Mouse (Mus musculus) embryonic stem cell, embryonic (primary cell): ENCODE results near the gene Dbx1.

ENCODE experiments used
- CTCF ChIA-PET, 4 experiments: fragments of 300-600 bp in 2 of 4; fragments of 350-600 bp in 2 of 4; sonication (Branson Sonifier 250); formaldehyde crosslinking; loops; one replicate each; lab custom pipeline; 2022; ENCODE audit warnings: inconsistent platforms in 2 of 4; lab: Charles Lee
- POLR2A ChIA-PET, 4 experiments: fragments of 300-600 bp in 2 of 4; fragments of 350-600 bp in 2 of 4; sonication (Branson Sonifier 250); formaldehyde crosslinking; loops; one replicate each; lab custom pipeline; 2022; ENCODE audit warnings: antibody characterized with exemption in 4 of 4, inconsistent platforms in 1 of 4; lab: Charles Lee

Gene Dbx1

GRCm38 (mm10) chr7:49637281-49637680, 632 bp upstream of the Dbx1 start:
- ChIA-PET CTCF (interaction anchor here in 2 of 4 experiments (0.9 to 1.2 kb wide), 3 partner anchors 21 to 116 kb away, joined by 3 to 4 read pairs (median 4); no protein-coding TSS in a partner anchor), POLR2A (interaction anchor here in 1 of 4 experiments (1.6 to 2.3 kb wide), 3 partner anchors 9 to 125 kb away, joined by 4 to 6 read pairs (median 5); partner anchors contain the start of gene Htatip2)

GRCm38 (mm10) chr7:49635971-49636370, 678 bp downstream of the Dbx1 start:
- POLR2A ChIA-PET, result interaction anchor here in 1 of 4 experiments (1.6 kb wide), 1 partner anchor 127 kb away, joined by 4 read pairs; no protein-coding TSS in a partner anchor
- CTCF ChIA-PET, result interaction anchor here in 1 of 4 experiments (1.2 kb wide), 1 partner anchor 117 kb away, joined by 4 read pairs; no protein-coding TSS in a partner anchor

GRCm38 (mm10) chr7:49635074-49635621, 1.5 kb downstream of the Dbx1 start:
- ChIA-PET POLR2A (interaction anchor here in 2 of 4 experiments (0.6 to 0.8 kb wide), 2 partner anchors 41 to 110 kb away, joined by 3 read pairs; no protein-coding TSS in a partner anchor), CTCF (interaction anchor here in 2 of 4 experiments (0.6 to 1.2 kb wide), 4 partner anchors 19 to 377 kb away, joined by 3 to 4 read pairs (median 3); no protein-coding TSS in a partner anchor)

GRCm38 (mm10) chr7:49634291-49635073, 2.2 kb downstream of the Dbx1 start:
- CTCF ChIA-PET, result interaction anchor here in 2 of 4 experiments (0.8 to 1.2 kb wide), 3 partner anchors 18 to 376 kb away, joined by 3 to 4 read pairs (median 3); no protein-coding TSS in a partner anchor
- POLR2A ChIA-PET, result interaction anchor here in 3 of 4 experiments (0.6 to 0.8 kb wide), 4 partner anchors 42 to 400 kb away, joined by 3 read pairs; no protein-coding TSS in a partner anchor

- CTCF ChIA-PET, result interaction anchor here (0.5 to 2.6 kb wide), 10 partner anchors 15 to 165 kb away, joined by 3 to 6 read pairs (median 3); no protein-coding TSS in a partner anchor
- POLR2A ChIA-PET, result interaction anchor here in 2 of 4 experiments (0.5 to 1.5 kb wide), 7 partner anchors 15 to 399 kb away, joined by 3 to 5 read pairs (median 4); partner anchors contain the start of gene Htatip2 (in 1 of the 2)
Measured at GRCm38 (mm10) chr7:49633375-49633956, 3.2 kb downstream of the Dbx1 start.

DNA sequence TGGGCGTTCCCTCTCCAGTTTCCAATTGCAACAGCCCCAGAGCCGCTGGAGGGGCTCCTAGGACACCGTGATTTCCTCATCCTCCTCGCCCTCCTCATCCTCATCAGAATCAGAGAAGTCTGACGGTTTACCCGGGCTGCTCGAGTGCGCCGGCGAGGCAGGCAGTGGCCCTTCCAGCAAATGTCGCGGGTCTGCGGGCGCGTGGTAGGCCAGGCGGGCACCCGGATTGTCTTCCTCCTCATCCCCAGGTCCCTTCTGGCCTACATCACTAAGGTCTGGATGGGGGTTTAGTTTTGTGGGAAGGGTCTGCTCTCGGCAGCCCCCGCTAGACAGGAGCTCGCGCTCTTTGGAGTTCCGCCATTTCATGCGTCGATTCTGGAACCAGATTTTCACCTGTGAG, 4.3 kb downstream of the Dbx1 start:
- CTCF ChIA-PET, result interaction anchor here in 2 of 4 experiments (0.7 to 2.6 kb wide), 5 partner anchors 15 to 133 kb away, joined by 3 to 6 read pairs (median 5); no protein-coding TSS in a partner anchor
- POLR2A ChIA-PET, result interaction anchor here in 1 of 4 experiments (1.5 kb wide), 2 partner anchors 16 to 127 kb away, joined by 5 read pairs; partner anchors contain the start of gene Htatip2

GRCm38 (mm10) chr7:49631885-49632284, 4.8 kb downstream of the Dbx1 start:
- POLR2A ChIA-PET, result interaction anchor here in 1 of 4 experiments (1.2 kb wide), 1 partner anchor 12 kb away, joined by 3 read pairs; no protein-coding TSS in a partner anchor
- CTCF ChIA-PET, result interaction anchor here in 2 of 4 experiments (0.7 to 2.6 kb wide), 3 partner anchors 15 to 133 kb away, joined by 3 to 6 read pairs (median 5); no protein-coding TSS in a partner anchor

DNA sequence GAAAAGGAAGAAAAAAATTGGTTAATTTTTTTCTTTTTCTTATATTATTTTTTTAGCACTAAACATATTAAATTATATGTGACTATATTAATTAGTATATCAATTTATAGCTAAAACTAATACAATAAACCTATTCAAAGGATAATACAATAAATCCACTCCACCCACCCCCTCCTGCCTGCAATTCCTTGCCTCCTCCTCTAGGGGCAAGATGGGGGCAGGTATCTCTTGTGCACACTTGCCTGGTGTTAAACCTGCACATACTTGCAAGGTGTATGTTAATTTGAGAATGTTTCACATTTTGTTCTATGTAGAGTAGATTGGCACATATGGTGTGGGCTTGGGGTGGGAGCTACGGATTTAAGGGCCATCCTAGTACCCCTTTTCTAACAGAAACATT, 16.5 kb downstream of the Dbx1 start:
- POLR2A ChIA-PET, result interaction anchor here in 1 of 4 experiments (1.0 kb wide), 1 partner anchor 11 kb away, joined by 3 read pairs; no protein-coding TSS in a partner anchor
- CTCF ChIA-PET, result interaction anchor here in 2 of 4 experiments (0.7 to 5.8 kb wide), 3 partner anchors 90 to 135 kb away, joined by 3 to 141 read pairs (median 4); partner anchors contain the start of gene Htatip2 (in 1 of the 2)

DNA sequence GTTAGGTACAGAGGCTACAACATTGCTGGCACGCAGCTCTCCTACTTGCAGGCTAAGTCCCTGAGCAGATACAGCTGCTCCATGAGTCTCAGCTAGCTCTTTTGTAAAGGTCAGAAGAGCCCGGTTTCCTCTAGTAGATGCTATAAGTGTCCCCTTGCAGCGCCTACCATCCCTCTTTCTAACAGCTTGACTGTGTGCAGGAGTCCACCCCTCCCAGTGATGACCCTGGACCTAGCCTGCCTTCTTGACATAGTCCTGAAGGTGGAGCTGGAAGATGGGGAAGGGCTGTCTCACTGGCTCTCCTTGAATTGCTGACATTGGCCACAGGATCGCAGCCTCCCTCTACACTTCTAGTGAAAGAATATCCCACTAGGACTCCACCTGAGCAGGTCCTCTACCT, 19.6 kb downstream of the Dbx1 start:
- ChIA-PET CTCF (interaction anchor here (0.6 to 5.8 kb wide), 61 partner anchors 9 to 605 kb away, joined by 3 to 166 read pairs (median 5); partner anchors contain the start of gene Htatip2 (in 2 of the 4)), POLR2A (interaction anchor here in 1 of 4 experiments (0.7 to 2.1 kb wide), 7 partner anchors 11 to 370 kb away, joined by 3 to 14 read pairs (median 5); partner anchors contain the start of gene Prmt3)

GRCm38 (mm10) chr7:49616258-49616735, 20.4 kb downstream of the Dbx1 start:
- ChIA-PET POLR2A (interaction anchor here in 3 of 4 experiments (0.6 to 2.1 kb wide), 13 partner anchors 12 to 726 kb away, joined by 3 to 14 read pairs (median 4); partner anchors contain the start of gene Prmt3 (in 1 of the 3)), CTCF (interaction anchor here (0.6 to 5.8 kb wide), 143 partner anchors 8 to 1786 kb away, joined by 3 to 166 read pairs (median 4); partner anchors contain the start of genes Htatip2 (in 4 of the 4), Dbx1 (in 1 of the 4) and Nell1 (in 1 of the 4))

DNA sequence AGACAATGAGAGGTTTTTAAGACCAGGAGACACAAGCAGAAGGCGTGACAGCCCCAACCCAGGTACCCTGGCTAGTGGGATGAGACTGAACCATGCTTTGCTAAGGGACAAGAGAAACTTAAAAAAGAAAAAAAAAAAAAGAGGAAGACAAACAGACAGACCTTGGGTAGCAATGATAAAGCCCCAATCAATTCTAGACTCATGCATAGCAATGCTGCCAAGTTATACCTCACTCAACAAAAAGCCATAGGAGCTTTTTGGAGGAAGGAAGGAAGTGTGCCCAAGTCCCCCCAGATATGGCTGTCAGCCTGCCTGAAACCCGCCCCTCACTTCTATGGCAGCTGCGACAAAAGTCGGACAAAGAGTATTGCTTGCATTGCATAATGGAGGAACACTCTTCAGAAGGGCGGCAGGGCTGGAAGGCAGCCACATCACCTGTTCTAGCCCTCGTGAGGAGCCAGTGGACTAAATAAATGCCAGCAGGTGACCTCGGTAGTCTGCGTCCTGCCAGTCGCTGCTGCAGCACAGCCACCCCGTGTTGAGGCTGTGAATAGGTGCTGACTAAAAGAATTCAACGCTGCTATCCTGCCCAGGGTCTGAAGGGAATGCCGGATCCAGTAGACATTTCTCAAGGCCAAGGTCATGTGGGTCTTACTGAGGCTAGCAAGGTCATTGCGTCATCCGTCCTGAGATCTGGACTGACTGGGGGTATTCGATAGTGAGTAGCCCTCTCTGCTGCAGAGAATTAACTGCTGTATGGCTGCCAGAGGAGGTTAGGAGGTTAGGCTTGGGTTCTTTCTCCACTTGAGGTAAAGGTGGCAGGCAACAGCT, 31.5 kb downstream of the Dbx1 start:
- ChIA-PET POLR2A (interaction anchor here in 2 of 4 experiments (0.7 to 1.1 kb wide), 4 partner anchors 23 to 255 kb away, joined by 3 to 4 read pairs (median 3); no protein-coding TSS in a partner anchor), CTCF (interaction anchor here in 3 of 4 experiments (0.8 to 3.7 kb wide), 8 partner anchors 10 to 150 kb away, joined by 3 to 25 read pairs (median 4); no protein-coding TSS in a partner anchor)

GRCm38 (mm10) chr7:49604244-49604643, 32.4 kb downstream of the Dbx1 start:
- ChIA-PET POLR2A (interaction anchor here in 1 of 4 experiments (0.6 kb wide), 1 partner anchor 177 kb away, joined by 3 read pairs; no protein-coding TSS in a partner anchor), CTCF (interaction anchor here in 2 of 4 experiments (0.6 to 3.7 kb wide), 5 partner anchors 10 to 191 kb away, joined by 3 to 25 read pairs (median 5); no protein-coding TSS in a partner anchor)

GRCm38 (mm10) chr7:49601191-49601975, 35.3 kb downstream of the Dbx1 start:
- ChIA-PET POLR2A (no interaction called here), CTCF (interaction anchor here (0.5 to 3.5 kb wide), 14 partner anchors 15 to 476 kb away, joined by 3 to 22 read pairs (median 6); no protein-coding TSS in a partner anchor)

DNA sequence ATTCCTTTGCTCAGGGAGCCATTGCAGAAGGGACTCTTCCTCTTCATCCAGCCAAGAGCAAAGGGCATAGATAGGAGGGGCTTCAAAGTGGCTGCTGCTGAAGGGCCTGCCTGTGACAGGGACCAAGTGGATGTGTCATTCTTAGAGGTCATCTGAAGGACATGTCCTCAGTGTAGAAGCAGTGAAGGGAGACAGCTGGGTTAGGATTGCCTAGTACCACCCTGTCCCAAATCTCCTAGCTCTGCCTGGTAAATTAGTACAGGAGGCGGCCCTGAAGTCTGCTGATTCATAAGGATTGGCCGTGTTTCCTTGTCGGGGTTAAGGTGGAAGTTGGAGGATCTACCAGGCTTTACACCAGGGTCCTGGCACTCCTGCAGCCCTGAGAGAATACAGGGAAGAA, 36.7 kb downstream of the Dbx1 start:
- ChIA-PET POLR2A (no interaction called here), CTCF (interaction anchor here in 3 of 4 experiments (0.9 to 3.5 kb wide), 6 partner anchors 9 to 132 kb away, joined by 3 to 22 read pairs (median 4); no protein-coding TSS in a partner anchor)

- CTCF ChIA-PET, result interaction anchor here in 3 of 4 experiments (0.5 to 1.4 kb wide), 4 partner anchors 18 to 130 kb away, joined by 3 to 4 read pairs (median 3); no protein-coding TSS in a partner anchor
- POLR2A ChIA-PET, result interaction anchor here in 1 of 4 experiments (0.6 to 1.0 kb wide), 2 partner anchors 88 to 157 kb away, joined by 3 read pairs; no protein-coding TSS in a partner anchor
Measured at GRCm38 (mm10) chr7:49598225-49598624, 38.4 kb downstream of the Dbx1 start.
